Mouse (Mus musculus): ENCODE data around the gene Plbd2. TPM values are rescaled to one million over a fixed set of nuclear protein-coding genes. Genes with fewer than 3 reads are reported as not detected.

Plbd2 gene
- polyA plus RNA-seq, 1 experiment from 2014 or later: 28.7 TPM

DNA sequence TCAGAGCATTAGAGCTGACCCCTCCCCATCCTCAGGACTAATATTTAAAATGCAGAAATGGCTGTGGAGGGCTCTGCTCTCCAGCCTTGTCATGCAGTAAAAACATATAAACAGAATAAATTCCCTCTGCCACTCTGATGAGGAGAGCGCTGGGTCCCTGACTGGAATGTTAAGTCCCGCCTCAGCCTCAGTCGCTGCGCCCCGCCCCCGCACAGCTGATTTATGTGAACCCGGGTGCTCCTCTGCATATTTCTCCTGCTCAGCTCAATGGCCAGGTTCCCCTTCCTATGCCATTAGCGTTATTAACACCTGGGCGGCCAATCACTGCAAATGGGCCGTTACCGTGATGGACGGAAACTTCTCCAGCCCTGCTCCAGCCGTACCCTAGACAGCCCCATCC is 56.1 kb downstream of the Plbd2 start:
- no peaks in the 10 kb centered on the region for H3K36me3 ChIP-seq (ENCODE audit: control insufficient read depth, insufficient read depth, low read length)
- H3K4me3 ChIP-seq (ENCODE audit: low read depth, low read length): no peak overlapping the region
- no peak overlapping the region for H3K9ac ChIP-seq (ENCODE audit: low read depth, low read length)
- H3K4me1 ChIP-seq (ENCODE audit: control insufficient read depth, insufficient read depth, low read length): no peaks in the 10 kb centered on the region
- no peak overlapping the region for H3K27ac ChIP-seq (ENCODE audit: low read depth, low read length)
- no peak overlapping the region for H3K4me2 ChIP-seq
- 35% methylated on average over 13 of the region's 13 CpGs for WGBS (ENCODE audit: insufficient replicate concordance)
- no peaks in the 10 kb centered on the region for H3K9me3 ChIP-seq (replicated peaks; ENCODE audit: control insufficient read depth, low read length)
- H3K27me3 ChIP-seq (ENCODE audit: control insufficient read depth, insufficient read depth, low read length): peaks cover 29% of the 10 kb centered on the region
- ATAC-seq (replicated peaks; ENCODE audit: insufficient number of reproducible peaks, low FRiP score, low TSS enrichment): no peak

GRCm38 (mm10) chr5:120440733-120441132 is 62.7 kb downstream of the Plbd2 start:
- H3K27me3 ChIP-seq (ENCODE audit: control insufficient read depth, insufficient read depth, low read length): peaks cover 62% of the 10 kb centered on the region
- H3K4me1 ChIP-seq (ENCODE audit: control insufficient read depth, insufficient read depth, low read length): peaks cover 14% of the 10 kb centered on the region
- H3K4me3 ChIP-seq (ENCODE audit: low read depth, low read length): peak overlapping the region; percentile 37
- no peak overlapping the region for H3K9ac ChIP-seq (ENCODE audit: low read depth, low read length)
- 5% methylated on average over 14 of the region's 14 CpGs for whole genome bisulfite sequencing (ENCODE audit: insufficient replicate concordance)
- H3K27ac ChIP-seq (ENCODE audit: low read depth, low read length): no peak overlapping the region
- H3K36me3 ChIP-seq (ENCODE audit: control insufficient read depth, insufficient read depth, low read length): no peaks in the 10 kb centered on the region
- H3K9me3 ChIP-seq (replicated peaks; ENCODE audit: control insufficient read depth, low read length): no peaks in the 10 kb centered on the region
- H3K4me2 ChIP-seq: peak overlapping the region; percentile 59
- no peak for ATAC-seq (replicated peaks; ENCODE audit: insufficient number of reproducible peaks, low FRiP score, low TSS enrichment)

DNA sequence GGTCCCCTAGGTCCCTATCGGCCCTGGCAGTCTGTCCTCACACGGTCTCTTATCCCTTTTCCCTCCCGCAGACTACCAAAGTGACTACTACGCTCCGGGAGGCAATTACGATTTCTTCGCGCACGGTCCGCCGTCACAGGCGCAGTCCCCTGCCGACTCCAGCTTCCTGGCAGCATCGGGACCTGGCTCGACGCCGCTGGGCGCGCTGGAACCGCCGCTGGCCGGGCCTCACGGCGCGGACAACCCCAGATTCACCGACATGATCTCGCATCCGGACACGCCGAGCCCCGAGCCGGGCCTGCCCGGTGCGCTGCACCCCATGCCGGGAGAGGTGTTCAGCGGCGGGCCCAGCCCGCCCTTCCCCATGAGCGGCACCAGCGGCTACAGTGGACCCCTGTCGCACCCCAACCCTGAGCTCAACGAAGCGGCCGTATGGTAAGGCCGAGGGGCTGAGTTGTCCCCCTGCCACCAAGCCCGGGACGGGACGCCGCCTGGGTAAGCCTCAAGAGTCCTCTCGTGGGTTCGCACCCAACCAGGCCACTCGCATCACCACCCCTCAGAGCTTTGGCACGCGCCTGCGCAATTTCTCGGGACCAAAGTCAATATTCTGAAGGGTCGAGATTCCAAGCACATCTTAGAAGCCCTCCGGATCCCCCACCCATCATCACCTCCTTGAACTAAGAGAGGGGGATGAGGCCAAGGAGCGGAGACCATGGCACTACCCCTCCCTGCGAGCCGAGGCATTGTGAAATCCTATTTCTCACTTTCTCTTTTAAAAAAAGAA is 63.3 kb downstream of the Plbd2 start:
- Histone ChIP-seq H3K9me3 (replicated peaks; ENCODE audit: control insufficient read depth, low read length) (no peaks in the 10 kb centered on the region), H3K4me1 (ENCODE audit: control insufficient read depth, insufficient read depth, low read length) (peaks cover 17% of the 10 kb centered on the region), H3K9ac (ENCODE audit: low read depth, low read length) (no peak overlapping the region), H3K36me3 (ENCODE audit: control insufficient read depth, insufficient read depth, low read length) (no peaks in the 10 kb centered on the region), H3K4me3 (ENCODE audit: low read depth, low read length) (peak overlapping the region; percentile 37), H3K27me3 (ENCODE audit: control insufficient read depth, insufficient read depth, low read length) (peaks cover 64% of the 10 kb centered on the region), H3K27ac (ENCODE audit: low read depth, low read length) (no peak overlapping the region), H3K4me2 (peak overlapping the region; percentile 59)
- WGBS (ENCODE audit: insufficient replicate concordance): under 1% methylated on average over 59 of the region's 61 CpGs
- ATAC-seq (replicated peaks; ENCODE audit: insufficient number of reproducible peaks, low FRiP score, low TSS enrichment): no peak

- no peak overlapping the region; the same call in 1 of the 2 replicates for H3K4me3 ChIP-seq (ENCODE audit: low read depth, low read length)
These were observed 64.3 kb downstream of the Plbd2 start for GRCm38 (mm10) chr5:120438991-120439710.

GRCm38 (mm10) chr5:120438469-120438868 is 65.0 kb downstream of the Plbd2 start:
- Histone ChIP-seq H3K9ac (ENCODE audit: low read depth, low read length) (no peak overlapping the region), H3K4me1 (ENCODE audit: control insufficient read depth, insufficient read depth, low read length) (peaks cover 17% of the 10 kb centered on the region), H3K27me3 (ENCODE audit: control insufficient read depth, insufficient read depth, low read length) (peaks cover 73% of the 10 kb centered on the region), H3K27ac (ENCODE audit: low read depth, low read length) (no peak overlapping the region), H3K9me3 (replicated peaks; ENCODE audit: control insufficient read depth, low read length) (no peaks in the 10 kb centered on the region), H3K36me3 (ENCODE audit: control insufficient read depth, insufficient read depth, low read length) (no peaks in the 10 kb centered on the region), H3K4me2 (no peak overlapping the region), H3K4me3 (ENCODE audit: low read depth, low read length) (no peak overlapping the region)
- ATAC-seq (replicated peaks; ENCODE audit: insufficient number of reproducible peaks, low FRiP score, low TSS enrichment): no peak
- under 1% methylated on average over 13 of the region's 13 CpGs for WGBS (ENCODE audit: insufficient replicate concordance)

More at GRCm38 (mm10) chr5:120438991-120439710, 64.3 kb downstream of the Plbd2 start:
- H3K27me3 ChIP-seq (ENCODE audit: control insufficient read depth, insufficient read depth, low read length): peaks cover 68% of the 10 kb centered on the region
- H3K9ac ChIP-seq (ENCODE audit: low read depth, low read length): no peak overlapping the region
- peaks cover 17% of the 10 kb centered on the region for H3K4me1 ChIP-seq (ENCODE audit: control insufficient read depth, insufficient read depth, low read length)
- no peaks in the 10 kb centered on the region for H3K36me3 ChIP-seq (ENCODE audit: control insufficient read depth, insufficient read depth, low read length)
- WGBS (ENCODE audit: insufficient replicate concordance): 2% methylated on average over 27 of the region's 27 CpGs
- ATAC-seq (replicated peaks; ENCODE audit: insufficient number of reproducible peaks, low FRiP score, low TSS enrichment): no peak
- H3K27ac ChIP-seq (ENCODE audit: low read depth, low read length): no peak overlapping the region
- H3K4me2 ChIP-seq: no peak overlapping the region
- H3K9me3 ChIP-seq (replicated peaks; ENCODE audit: control insufficient read depth, low read length): no peaks in the 10 kb centered on the region

DNA sequence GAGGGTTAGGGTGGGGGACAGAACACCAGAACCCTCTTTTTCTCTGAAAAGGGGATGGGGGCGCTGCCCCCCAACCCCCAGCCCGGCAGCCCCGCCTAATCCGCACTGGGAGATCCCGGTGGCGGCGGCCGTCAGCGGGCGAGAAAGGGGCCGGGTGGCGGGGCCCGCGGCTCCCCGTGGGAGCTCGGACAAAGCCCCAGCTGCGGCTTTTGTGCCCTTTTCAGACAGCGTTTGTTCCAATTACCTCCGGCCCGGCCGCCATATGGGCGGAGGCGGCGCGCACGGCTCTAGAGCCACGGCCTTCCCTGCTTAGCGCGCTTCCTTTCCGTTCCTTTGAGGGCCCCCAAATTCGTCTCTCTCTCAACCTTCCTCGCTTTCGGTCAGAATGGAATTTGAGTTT is 65.4 kb downstream of the Plbd2 start:
- no peak overlapping the region for H3K9ac ChIP-seq (ENCODE audit: low read depth, low read length)
- peaks cover 17% of the 10 kb centered on the region for H3K4me1 ChIP-seq (ENCODE audit: control insufficient read depth, insufficient read depth, low read length)
- H3K4me2 ChIP-seq: peak overlapping the region; percentile 41
- peaks cover 76% of the 10 kb centered on the region for H3K27me3 ChIP-seq (ENCODE audit: control insufficient read depth, insufficient read depth, low read length)
- under 1% methylated on average over 33 of the region's 33 CpGs for whole genome bisulfite sequencing (ENCODE audit: insufficient replicate concordance)
- H3K4me3 ChIP-seq (ENCODE audit: low read depth, low read length): peak overlapping the region; percentile 26; the same call in 1 of the 2 replicates
- no peak for ATAC-seq (replicated peaks; ENCODE audit: insufficient number of reproducible peaks, low FRiP score, low TSS enrichment)
- no peak overlapping the region for H3K27ac ChIP-seq (ENCODE audit: low read depth, low read length)
- H3K36me3 ChIP-seq (ENCODE audit: control insufficient read depth, insufficient read depth, low read length): no peaks in the 10 kb centered on the region
- no peaks in the 10 kb centered on the region for H3K9me3 ChIP-seq (replicated peaks; ENCODE audit: control insufficient read depth, low read length)

- no peak overlapping the region for H3K4me2 ChIP-seq
- no peaks in the 10 kb centered on the region for H3K36me3 ChIP-seq (ENCODE audit: control insufficient read depth, insufficient read depth, low read length)
- no peaks in the 10 kb centered on the region for H3K9me3 ChIP-seq (replicated peaks; ENCODE audit: control insufficient read depth, low read length)
- H3K27me3 ChIP-seq (ENCODE audit: control insufficient read depth, insufficient read depth, low read length): peaks cover 79% of the 10 kb centered on the region
- 2% methylated on average over 17 of the region's 17 CpGs for WGBS (ENCODE audit: insufficient replicate concordance)
- H3K27ac ChIP-seq (ENCODE audit: low read depth, low read length): no peak overlapping the region
- 0 out of 2 replicates have a peak overlapping the region, but pooled peaks have one; percentile 26 for H3K4me3 ChIP-seq (ENCODE audit: low read depth, low read length)
- ATAC-seq (replicated peaks; ENCODE audit: insufficient number of reproducible peaks, low FRiP score, low TSS enrichment): no peak
- H3K4me1 ChIP-seq (ENCODE audit: control insufficient read depth, insufficient read depth, low read length): peaks cover 17% of the 10 kb centered on the region
- no peak overlapping the region for H3K9ac ChIP-seq (ENCODE audit: low read depth, low read length)
These were observed 65.9 kb downstream of the Plbd2 start for GRCm38 (mm10) chr5:120437539-120437938.

GRCm38 (mm10) chr5:120436885-120437495 is 66.4 kb downstream of the Plbd2 start:
- Histone ChIP-seq H3K4me2 (no peak overlapping the region), H3K36me3 (ENCODE audit: control insufficient read depth, insufficient read depth, low read length) (no peaks in the 10 kb centered on the region), H3K27me3 (ENCODE audit: control insufficient read depth, insufficient read depth, low read length) (peaks cover 84% of the 10 kb centered on the region), H3K27ac (ENCODE audit: low read depth, low read length) (no peak overlapping the region), H3K4me3 (ENCODE audit: low read depth, low read length) (no peak overlapping the region), H3K9me3 (replicated peaks; ENCODE audit: control insufficient read depth, low read length) (no peaks in the 10 kb centered on the region), H3K9ac (ENCODE audit: low read depth, low read length) (no peak overlapping the region), H3K4me1 (ENCODE audit: control insufficient read depth, insufficient read depth, low read length) (peaks cover 17% of the 10 kb centered on the region)
- ATAC-seq (replicated peaks; ENCODE audit: insufficient number of reproducible peaks, low FRiP score, low TSS enrichment): no peak
- 1% methylated on average over 18 of the region's 18 CpGs for WGBS (ENCODE audit: insufficient replicate concordance)
